Mouse (Mus musculus) E14TG2a.4 (cell line): ENCODE results near the gene Odf3.
"Not testable (repeated sequence)": the region's sequence is repeated elsewhere in the genome, so short reads cannot be mapped to it uniquely, and the experiment has no call there.

Experiments
- H3K27me3 ChIP-seq: 2 replicates; pipeline ENCODE4 v1.6.1; 2014; ENCODE audit warnings: low read length, control low read depth; ENCODE audit not compliant: insufficient read depth
- H3K36me3 ChIP-seq: 2 replicates; pipeline ENCODE4 v1.6.1; 2014; ENCODE audit warnings: low read length, control low read depth; ENCODE audit not compliant: insufficient read depth
- H3K4me1 ChIP-seq: replicated peaks from 2 replicates; pipeline ENCODE4 v1.6.1; 2014; ENCODE audit warnings: low read depth, low read length, control low read depth
- H3K4me3 ChIP-seq: replicated peaks from 2 replicates; pipeline ENCODE4 v1.5.1; 2014; ENCODE audit warnings: mild to moderate bottlenecking, low read length
- H3K9me3 ChIP-seq: 2 replicates; pipeline ENCODE4 v1.6.1; 2014; ENCODE audit warnings: low read length, control low read depth
- CTCF ChIP-seq: conservative IDR thresholded peaks from 2 replicates; pipeline ENCODE4 v1.5.1; 2014; ENCODE audit warnings: low read length
- NANOG ChIP-seq: IDR thresholded peaks from 2 replicates; pipeline ENCODE4 v1.6.1; 2014; ENCODE audit warnings: borderline replicate concordance, low read length, mixed read lengths
- POU5F1 ChIP-seq: IDR thresholded peaks from 2 replicates; pipeline ENCODE4 v1.6.1; 2014; ENCODE audit warnings: low read length, borderline replicate concordance

Odf3 gene

GRCm38 (mm10) chr7:140881696-140882468 lies 34.3 kb downstream of the Odf3 start, which contains the start of the genes Psmd13 and Sirt3:
Gene Psmd13 (plus strand): TSS chr7:140881968.
Gene Sirt3 (minus strand): TSS chr7:140882309.
- TF ChIP-seq POU5F1: no peak
- no peak for TF ChIP-seq NANOG
- TF ChIP-seq CTCF: no peak
- Histone ChIP-seq H3K9me3 (no peaks in the 10 kb centered on the region), H3K4me1 (peaks cover 49% of the 10 kb centered on the region), H3K36me3 (peaks cover 58% of the 10 kb centered on the region), H3K4me3 (peak within 1 kb of the TSS; percentile 98), H3K27me3 (no peaks in the 10 kb centered on the region)

DNA sequence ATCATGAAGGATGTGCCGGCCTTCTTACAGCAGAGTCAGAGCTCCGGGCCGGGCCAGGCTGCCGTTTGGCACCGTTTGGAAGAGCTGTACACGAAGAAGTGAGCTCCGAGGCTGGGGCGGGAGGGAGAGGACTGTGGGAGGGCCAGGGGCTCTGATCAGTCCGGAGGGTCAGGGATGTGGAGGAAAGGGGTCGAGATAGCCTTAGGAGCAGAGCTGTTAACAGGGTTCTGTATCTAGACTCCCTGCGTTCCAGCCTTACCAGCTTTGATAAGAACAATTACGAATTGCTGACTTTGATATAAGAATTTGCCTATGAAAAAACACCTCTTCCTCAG lies 34.8 kb downstream of the Odf3 start:
- no peaks in the 10 kb centered on the region for H3K27me3 ChIP-seq
- H3K4me3 ChIP-seq: peak overlapping the region; percentile 98
- H3K4me1 ChIP-seq: peaks cover 46% of the 10 kb centered on the region
- no peak for TF ChIP-seq NANOG
- no peak for TF ChIP-seq POU5F1
- no peak for TF ChIP-seq CTCF
- H3K9me3 ChIP-seq: no peaks in the 10 kb centered on the region
- peaks cover 58% of the 10 kb centered on the region for H3K36me3 ChIP-seq

GRCm38 (mm10) chr7:140890636-140891035 lies 43.0 kb downstream of the Odf3 start:
- H3K27me3 ChIP-seq, H3K4me3 ChIP-seq, H3K9me3 ChIP-seq: not testable (repeated sequence)
- Histone ChIP-seq H3K4me1 (peaks cover 15% of the 10 kb centered on the region), H3K36me3 (peaks cover 88% of the 10 kb centered on the region)

DNA sequence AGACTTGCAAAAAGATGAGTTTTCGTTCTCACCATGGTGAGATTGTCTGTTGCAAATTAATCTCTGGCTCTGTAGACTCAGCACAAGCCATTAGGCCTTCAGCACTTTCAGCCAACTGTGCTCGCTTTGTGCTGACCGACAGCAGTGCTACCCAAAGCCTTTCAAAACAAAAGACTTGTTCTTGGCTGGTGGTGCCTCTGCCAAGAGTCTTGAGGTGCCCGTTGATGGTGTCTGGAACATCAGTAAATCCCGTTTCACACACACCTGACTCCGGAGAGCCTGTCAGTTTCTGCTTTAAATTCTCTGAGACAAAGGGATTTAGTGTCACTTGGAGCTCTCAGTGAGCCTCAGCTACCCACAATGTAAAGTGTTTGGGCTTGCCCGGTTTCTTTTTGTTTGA lies 46.4 kb downstream of the Odf3 start:
- TF ChIP-seq POU5F1: no peak
- no peak for TF ChIP-seq CTCF
- no peak for TF ChIP-seq NANOG
- H3K9me3 ChIP-seq: no peaks in the 10 kb centered on the region
- no peaks in the 10 kb centered on the region for H3K27me3 ChIP-seq
- H3K4me1 ChIP-seq: peaks cover 25% of the 10 kb centered on the region
- no peak overlapping the region for H3K4me3 ChIP-seq
- peaks cover 87% of the 10 kb centered on the region for H3K36me3 ChIP-seq

- no peaks in the 10 kb centered on the region for H3K27me3 ChIP-seq
- no peak overlapping the region for H3K4me3 ChIP-seq
- TF ChIP-seq POU5F1: no peak
- no peak for TF ChIP-seq NANOG
- no peak for TF ChIP-seq CTCF
- H3K4me1 ChIP-seq: peaks cover 31% of the 10 kb centered on the region
- no peaks in the 10 kb centered on the region for H3K9me3 ChIP-seq
- H3K36me3 ChIP-seq: peaks cover 87% of the 10 kb centered on the region
Measured at GRCm38 (mm10) chr7:140894611-140895010, 47.0 kb downstream of the Odf3 start.

DNA sequence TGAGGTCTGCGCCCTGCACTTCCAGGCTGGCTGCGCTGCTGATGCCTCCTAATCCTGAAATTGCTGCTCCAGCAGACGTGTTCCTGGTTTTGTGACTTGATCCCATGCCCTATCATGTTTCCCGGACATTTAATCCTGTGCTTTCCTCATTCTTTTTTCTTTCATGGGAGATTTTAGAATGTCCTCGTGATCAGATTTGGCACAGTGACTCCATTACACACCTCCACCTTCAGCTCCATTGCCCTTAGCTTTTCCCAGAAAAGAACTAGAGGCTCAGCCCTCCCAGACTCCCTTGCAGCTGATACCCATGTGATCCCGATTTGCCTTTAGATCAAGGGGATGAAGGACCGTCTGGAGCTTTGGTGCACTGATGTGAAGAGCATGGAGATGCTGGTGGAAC lies 50.3 kb downstream of the Odf3 start:
- Histone ChIP-seq H3K4me1 (peaks cover 48% of the 10 kb centered on the region), H3K4me3 (no peak overlapping the region), H3K27me3 (no peaks in the 10 kb centered on the region), H3K9me3 (no peaks in the 10 kb centered on the region), H3K36me3 (peaks cover 63% of the 10 kb centered on the region)
- TF ChIP-seq NANOG (no peak), POU5F1 (no peak), CTCF (no peak)

DNA sequence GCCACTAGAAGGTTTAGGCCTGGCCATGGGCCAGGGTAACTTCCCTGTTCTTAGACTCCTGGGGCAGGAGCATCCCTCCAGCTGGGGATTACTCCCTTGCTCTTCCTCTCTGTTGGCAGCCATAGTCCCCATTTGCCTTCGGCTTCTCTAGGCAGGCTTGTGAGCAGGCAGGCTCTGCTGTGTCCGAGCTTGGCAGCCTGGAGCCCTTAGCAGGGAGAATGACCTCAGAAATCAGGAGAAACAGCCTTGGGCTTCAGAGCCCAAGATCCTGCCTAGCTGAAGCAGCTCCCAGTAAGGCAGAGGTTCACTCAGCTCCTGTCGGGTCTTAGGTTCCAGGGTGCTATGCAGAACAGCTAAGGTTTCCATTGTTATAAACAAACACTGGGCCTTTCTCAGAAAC lies 51.5 kb downstream of the Odf3 start:
- Histone ChIP-seq H3K4me1 (peaks cover 60% of the 10 kb centered on the region), H3K9me3 (no peaks in the 10 kb centered on the region), H3K27me3 (no peaks in the 10 kb centered on the region), H3K4me3 (no peak overlapping the region), H3K36me3 (peaks cover 52% of the 10 kb centered on the region)
- TF ChIP-seq NANOG: no peak
- no peak for TF ChIP-seq POU5F1
- no peak for TF ChIP-seq CTCF

DNA sequence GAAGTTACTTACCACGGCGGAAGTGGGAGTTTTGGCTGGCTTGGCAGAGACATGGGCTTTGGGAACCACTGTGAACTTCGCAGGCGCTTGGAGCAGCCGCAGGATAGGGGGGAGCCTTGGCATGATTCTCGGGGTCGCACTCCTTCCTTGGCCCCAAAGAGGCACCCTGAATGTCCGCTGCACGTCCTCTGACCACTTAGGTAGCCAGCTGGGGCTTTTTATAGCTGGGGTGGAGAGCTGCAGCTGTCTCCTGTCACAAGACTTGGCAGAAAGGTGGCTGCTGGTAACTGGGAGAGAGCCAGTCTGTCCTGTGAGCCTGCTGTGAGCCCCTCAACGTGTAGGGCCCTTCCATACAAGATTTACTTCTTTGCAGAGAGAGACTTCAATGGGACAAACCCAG lies 52.6 kb downstream of the Odf3 start, which contains the start of gene Cox8b:
Gene Cox8b (minus strand): TSS at position 227 of the 400 bp plus-strand sequence.
- Histone ChIP-seq H3K27me3 (no peaks in the 10 kb centered on the region), H3K4me1 (peaks cover 69% of the 10 kb centered on the region), H3K4me3 (0 out of 2 replicates have a peak within 1 kb of the TSS, but pooled peaks have one; percentile 32), H3K9me3 (no peaks in the 10 kb centered on the region), H3K36me3 (peaks cover 42% of the 10 kb centered on the region)
- TF ChIP-seq POU5F1: no peak
- no peak for TF ChIP-seq CTCF
- no peak for TF ChIP-seq NANOG
